Mouse (Mus musculus) liver, embryonic 15.5 days (tissue): ENCODE measurements at regions not wholly inside any gene's neighbourhood (a gene's known extent, or its start where the extent isn't known, plus 50 kb on each side); places are given as distances from the start of the nearest gene placed in this dataset.

ENCODE experiments used
- ATAC-seq: fragments of 200-750 bp; cut with Nextera tagmentation; 2 replicates; pipeline ENCODE4 v1.8.0; 2017; ENCODE audit warnings: moderate number of reproducible peaks, mild to moderate bottlenecking, moderate library complexity; ENCODE audit not compliant: insufficient read depth
- H3K27ac ChIP-seq: fragments of 300-500 bp; sonication (generic); replicated peaks from 2 replicates; pipeline ENCODE4 v1.5.1; 2015; ENCODE audit warnings: mild to moderate bottlenecking, inconsistent platforms
- H3K27me3 ChIP-seq: fragments of 300-500 bp; sonication (generic); 2 replicates; pipeline ENCODE4 v1.6.1; 2015; ENCODE audit warnings: mild to moderate bottlenecking, inconsistent platforms
- H3K36me3 ChIP-seq: fragments of 300-500 bp; sonication (generic); replicated peaks from 2 replicates; pipeline ENCODE4 v1.6.1; 2015; ENCODE audit warnings: moderate library complexity, mild to moderate bottlenecking, inconsistent platforms
- H3K4me1 ChIP-seq: fragments of 300-500 bp; sonication (generic); replicated peaks from 2 replicates; pipeline ENCODE4 v1.6.1; 2015; ENCODE audit warnings: inconsistent platforms
- H3K4me2 ChIP-seq: fragments of 300-500 bp; sonication (generic); 2 replicates; pipeline ENCODE4 v1.6.1; 2015; ENCODE audit warnings: moderate library complexity, mild to moderate bottlenecking, inconsistent platforms
- H3K4me3 ChIP-seq: fragments of 300-500 bp; sonication (generic); replicated peaks from 2 replicates; pipeline ENCODE4 v1.5.1; 2015; ENCODE audit warnings: mild to moderate bottlenecking, inconsistent platforms
- H3K9ac ChIP-seq: fragments of 300-500 bp; sonication (generic); 2 replicates; pipeline ENCODE4 v1.6.1; 2015; ENCODE audit warnings: moderate library complexity, mild to moderate bottlenecking, inconsistent platforms
- H3K9me3 ChIP-seq: fragments of 300-500 bp; sonication (generic); replicated peaks from 2 replicates; pipeline ENCODE4 v1.6.1; 2016; ENCODE audit warnings: inconsistent platforms
- WGBS: fragments of 180-500 bp; shearing (Covaris S2); methylation state at CpG from one replicate; pipeline ENCODE4 v1.1.7; 2015; ENCODE audit warnings: mixed read lengths; ENCODE audit not compliant: insufficient replicate concordance; 5-methylcytosine and 5-hydroxymethylcytosine counted together

DNA sequence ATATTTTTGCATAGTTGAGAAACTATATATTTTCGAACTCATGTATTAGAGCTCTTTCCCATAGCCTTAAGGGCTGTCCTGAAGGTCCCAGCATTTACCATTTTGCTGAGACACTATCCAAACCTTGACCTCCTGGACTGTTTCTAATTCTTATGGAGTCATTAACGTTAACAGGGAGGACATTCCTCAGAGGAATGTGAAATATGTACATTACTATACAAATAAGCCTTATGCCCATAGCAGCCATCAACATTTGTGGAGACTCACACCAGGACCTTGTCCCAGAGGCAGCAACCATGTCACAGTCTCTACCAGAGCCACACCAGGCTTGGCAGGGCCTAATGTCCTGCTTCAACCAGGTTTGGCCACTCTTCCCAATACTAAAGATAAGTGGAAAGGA, 54.6 kb upstream of the Atp13a3 start:
- Histone ChIP-seq H3K27me3 (no peaks in the 10 kb centered on the region), H3K36me3 (no peaks in the 10 kb centered on the region), H3K9me3 (0 out of 2 replicates have a peak, but pooled peaks cover 2% of the 10 kb centered on the region), H3K4me2 (no peak overlapping the region), H3K4me3 (no peak overlapping the region), H3K4me1 (peaks cover 38% of the 10 kb centered on the region), H3K27ac (no peak overlapping the region), H3K9ac (no peak overlapping the region)
- WGBS, result 64% methylated on average over 2 of the region's 2 CpGs
- ATAC-seq, result no peak

DNA sequence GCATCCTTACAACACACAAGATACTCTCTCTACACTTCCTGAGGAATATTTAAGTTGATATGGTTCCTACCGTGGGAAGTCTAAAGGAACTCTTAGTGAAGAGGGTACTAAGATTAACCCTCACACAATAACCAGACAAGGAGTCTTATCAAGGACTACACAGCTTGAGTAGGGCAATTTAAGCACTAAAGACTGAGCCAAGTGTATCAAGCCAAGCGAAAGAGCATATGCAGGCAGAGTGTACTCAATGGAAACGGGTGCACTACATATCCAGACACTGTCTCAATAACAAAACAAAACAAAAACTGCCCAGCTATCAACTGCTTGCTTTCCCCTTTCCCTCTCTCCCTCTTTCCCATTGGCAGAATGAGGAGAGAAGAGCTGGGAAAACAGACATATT, 52.1 kb upstream of the Atp13a3 start:
- Histone ChIP-seq H3K4me2 (no peak overlapping the region), H3K36me3 (no peaks in the 10 kb centered on the region), H3K9me3 (0 out of 2 replicates have a peak, but pooled peaks cover 2% of the 10 kb centered on the region), H3K9ac (no peak overlapping the region), H3K27ac (no peak overlapping the region; the same call in 1 of the 2 replicates), H3K4me1 (peaks cover 56% of the 10 kb centered on the region), H3K4me3 (no peak overlapping the region), H3K27me3 (no peaks in the 10 kb centered on the region)
- peak; percentile 49 for ATAC-seq
- WGBS, result 14% methylated on average over 3 of the region's 3 CpGs

DNA sequence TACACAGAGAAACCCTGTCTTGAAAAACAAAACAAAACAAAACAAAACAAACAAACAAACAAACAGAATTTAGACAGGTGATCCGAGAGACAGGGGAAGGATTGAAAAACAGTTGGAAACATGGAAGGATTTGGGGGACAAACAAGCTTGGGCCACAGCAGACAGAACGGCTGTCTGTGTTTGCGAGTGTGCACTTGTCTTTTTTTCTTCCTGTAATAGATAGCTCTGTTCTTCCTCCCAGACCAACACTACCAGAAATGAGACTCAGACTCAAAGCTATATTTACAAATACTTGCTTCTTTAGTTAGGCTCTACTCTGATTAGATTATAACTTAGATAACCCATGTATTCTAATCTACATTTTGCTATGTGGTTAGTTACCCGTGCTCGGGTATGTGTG, 51.6 kb upstream of the Atp13a3 start:
- Histone ChIP-seq H3K36me3 (no peaks in the 10 kb centered on the region), H3K4me1 (peaks cover 56% of the 10 kb centered on the region), H3K4me3 (no peak overlapping the region), H3K9ac (no peak overlapping the region), H3K4me2 (no peak overlapping the region), H3K9me3 (0 out of 2 replicates have a peak, but pooled peaks cover 2% of the 10 kb centered on the region), H3K27me3 (no peaks in the 10 kb centered on the region), H3K27ac (peak overlapping the region; percentile 39; the same call in 1 of the 2 replicates)
- ATAC-seq, result no peak
- WGBS, result 27% methylated on average over 5 of the region's 5 CpGs

DNA sequence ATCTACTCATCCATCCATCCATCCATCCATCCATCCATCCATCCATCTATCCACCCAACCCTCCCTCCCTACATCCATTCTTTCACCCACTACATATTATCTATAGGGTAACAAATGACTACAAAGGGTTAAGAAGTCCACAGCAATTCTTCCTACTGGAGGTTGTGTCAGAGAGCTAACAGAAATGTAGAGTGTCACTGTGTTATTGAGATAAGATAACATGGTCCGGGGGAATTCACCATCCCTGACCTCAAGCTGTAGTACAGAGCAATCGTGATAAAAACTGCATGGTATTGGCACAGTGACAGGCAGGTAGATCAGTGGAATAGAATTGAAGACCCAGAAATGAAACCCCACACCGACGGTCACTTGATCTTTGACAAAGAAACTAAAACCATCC, 50.9 kb upstream of the Atp13a3 start:
- peak overlapping the region; percentile 39 for H3K27ac ChIP-seq
- 0 out of 2 replicates have a peak, but pooled peaks cover 2% of the 10 kb centered on the region for H3K9me3 ChIP-seq
- H3K4me1 ChIP-seq, result peaks cover 56% of the 10 kb centered on the region
- peak overlapping the region; percentile 35 for H3K4me2 ChIP-seq
- H3K9ac ChIP-seq, result no peak overlapping the region
- WGBS, result 9% methylated on average over 4 of the region's 4 CpGs
- ATAC-seq, result peak; percentile 76
- no peaks in the 10 kb centered on the region for H3K36me3 ChIP-seq
- no peak overlapping the region for H3K4me3 ChIP-seq
- no peaks in the 10 kb centered on the region for H3K27me3 ChIP-seq
